Mouse (Mus musculus) stomach, embryonic 14.5 days (tissue): Measurements from ENCODE around the gene Atp8b3. TPM values are rescaled to one million over a fixed set of nuclear protein-coding genes. Genes with fewer than 3 reads are reported as not detected.

ENCODE experiments used
- ATAC-seq: fragments of 200-750 bp; cut with Nextera tagmentation; 2 replicates; pipeline ENCODE4 v1.8.0; 2017; ENCODE audit warnings: low read depth, moderate TSS enrichment; ENCODE audit not compliant: insufficient number of reproducible peaks, insufficient read depth, low FRiP score
- H3K27ac ChIP-seq: fragments of 300-500 bp; sonication (generic); 2 replicates; pipeline ENCODE4 v1.5.1; 2014; ENCODE audit warnings: mild to moderate bottlenecking, low read length, moderate library complexity, mixed read lengths
- H3K27me3 ChIP-seq: fragments of 300-500 bp; sonication (generic); 2 replicates; pipeline ENCODE4 v1.6.1; 2014; ENCODE audit warnings: low read length, control low read depth, mixed read lengths; ENCODE audit not compliant: control insufficient read depth, insufficient read depth
- H3K36me3 ChIP-seq: fragments of 300-500 bp; sonication (generic); 2 replicates; pipeline ENCODE4 v1.6.1; 2014; ENCODE audit warnings: mild to moderate bottlenecking, control low read depth, low read length, moderate library complexity, mixed read lengths; ENCODE audit not compliant: control insufficient read depth, insufficient read depth
- H3K4me1 ChIP-seq: fragments of 300-500 bp; sonication (generic); 2 replicates; pipeline ENCODE4 v1.6.1; 2014; ENCODE audit warnings: low read length, control low read depth, mixed read lengths; ENCODE audit not compliant: control insufficient read depth, insufficient read depth
- H3K4me2 ChIP-seq: fragments of 300-500 bp; sonication (generic); replicated peaks from 2 replicates; pipeline ENCODE4 v1.6.1; 2014; ENCODE audit warnings: low read depth, low read length, control low read depth
- H3K4me3 ChIP-seq: fragments of 300-500 bp; sonication (generic); 2 replicates; pipeline ENCODE4 v1.5.1; 2014; ENCODE audit warnings: low read depth, low read length, control low read depth
- H3K9ac ChIP-seq: fragments of 300-500 bp; sonication (generic); replicated peaks from 2 replicates; pipeline ENCODE4 v1.6.1; 2014; ENCODE audit warnings: low read depth, mild to moderate bottlenecking, control low read depth, low read length, moderate library complexity, mixed read lengths
- H3K9me3 ChIP-seq: fragments of 300-500 bp; sonication (generic); 2 replicates; pipeline ENCODE4 v1.6.1; 2016; ENCODE audit warnings: low read depth, low read length, control low read depth; ENCODE audit not compliant: control insufficient read depth
- WGBS: fragments of 180-500 bp; shearing (Covaris S2); extraction: QIAGEN DNeasy Blood & Tissue Kit; methylation state at CpG from one replicate; pipeline ENCODE4 v1.1.7; 2014; 5-methylcytosine and 5-hydroxymethylcytosine counted together
- polyA plus RNA-seq: library from polyadenylated mRNA; unstranded; fragments of >200 nt; fragmentation: Nextera tagmentation; extraction: Ambion mirVana; gene quantifications from 2 replicates; pipeline ENCODE4 v1.2.1, GENCODE M21; 2014

Gene Atp8b3
- polyA plus RNA-seq: 0.11 and 0.25 TPM in 2 replicates

- H3K9ac ChIP-seq: no peak within 1 kb of the TSS
- H3K27ac ChIP-seq: no peak within 1 kb of the TSS
- ATAC-seq: peak; percentile 87
- peaks cover 20% of the 10 kb centered on the region for H3K36me3 ChIP-seq
- WGBS: 3% methylated on average over 30 of the region's 30 CpGs
- H3K4me3 ChIP-seq: 0 out of 2 replicates have a peak within 1 kb of the TSS, but pooled peaks have one; percentile 9
- H3K4me2 ChIP-seq: peak within 1 kb of the TSS; percentile 30
- 0 out of 2 replicates have a peak, but pooled peaks cover 5% of the 10 kb centered on the region for H3K4me1 ChIP-seq
- H3K27me3 ChIP-seq: peaks cover 9% of the 10 kb centered on the region; the same call in 1 of the 2 replicates
- no peaks in the 10 kb centered on the region for H3K9me3 ChIP-seq
Measured at GRCm38 (mm10) chr10:80538710-80539394, at the start of gene Atp8b3. Gene Atp8b3, minus strand, starts transcription at chr10:80539124.

GRCm38 (mm10) chr10:80587305-80587657 is 48.4 kb upstream of the Atp8b3 start:
- Histone ChIP-seq H3K4me1 (peaks cover 10% of the 10 kb centered on the region), H3K27ac (peak overlapping the region; percentile 67; the same call in 1 of the 2 replicates), H3K4me3 (0 out of 2 replicates have a peak overlapping the region, but pooled peaks have one; percentile 5), H3K9me3 (no peaks in the 10 kb centered on the region), H3K4me2 (0 out of 2 replicates have a peak overlapping the region, but pooled peaks have one; percentile 10), H3K36me3 (peaks cover 19% of the 10 kb centered on the region), H3K27me3 (no peaks in the 10 kb centered on the region), H3K9ac (no peak overlapping the region)
- ATAC-seq: no peak
- 71% methylated on average over 4 of the region's 4 CpGs for WGBS

GRCm38 (mm10) chr10:80586407-80587304 is 47.7 kb upstream of the Atp8b3 start:
- ATAC-seq: no peak
- H3K9me3 ChIP-seq: no peaks in the 10 kb centered on the region
- H3K4me1 ChIP-seq: peaks cover 10% of the 10 kb centered on the region
- 94% methylated on average over 51 of the region's 51 CpGs for WGBS
- peak overlapping the region; percentile 10; the same call in 1 of the 2 replicates for H3K4me2 ChIP-seq
- H3K9ac ChIP-seq: no peak overlapping the region
- H3K4me3 ChIP-seq: 0 out of 2 replicates have a peak overlapping the region, but pooled peaks have one; percentile 5
- H3K27ac ChIP-seq: peak overlapping the region; percentile 67; the same call in 1 of the 2 replicates
- H3K36me3 ChIP-seq: peaks cover 19% of the 10 kb centered on the region
- no peaks in the 10 kb centered on the region for H3K27me3 ChIP-seq

- H3K4me1 ChIP-seq: peaks cover 10% of the 10 kb centered on the region
- no peak overlapping the region for H3K27ac ChIP-seq
- H3K4me3 ChIP-seq: no peak overlapping the region
- no peaks in the 10 kb centered on the region for H3K9me3 ChIP-seq
- H3K27me3 ChIP-seq: no peaks in the 10 kb centered on the region
- no peak overlapping the region for H3K9ac ChIP-seq
- WGBS: 89% methylated on average over 8 of the region's 8 CpGs
- peaks cover 19% of the 10 kb centered on the region for H3K36me3 ChIP-seq
- 0 out of 2 replicates have a peak overlapping the region, but pooled peaks have one; percentile 10 for H3K4me2 ChIP-seq
- ATAC-seq: no peak
Measured at GRCm38 (mm10) chr10:80585581-80585980, 46.7 kb upstream of the Atp8b3 start.

- Histone ChIP-seq H3K9ac (no peak overlapping the region), H3K4me3 (no peak overlapping the region), H3K27ac (no peak overlapping the region), H3K4me1 (peaks cover 10% of the 10 kb centered on the region), H3K36me3 (peaks cover 19% of the 10 kb centered on the region), H3K27me3 (no peaks in the 10 kb centered on the region), H3K9me3 (no peaks in the 10 kb centered on the region), H3K4me2 (no peak overlapping the region)
- ATAC-seq: no peak
- 80% methylated on average over 12 of the region's 12 CpGs for WGBS
Measured at GRCm38 (mm10) chr10:80584642-80585552, 46.0 kb upstream of the Atp8b3 start.

GRCm38 (mm10) chr10:80584045-80584488 is 45.1 kb upstream of the Atp8b3 start:
- Histone ChIP-seq H3K9ac (no peak overlapping the region), H3K36me3 (peaks cover 19% of the 10 kb centered on the region), H3K27me3 (no peaks in the 10 kb centered on the region), H3K27ac (no peak overlapping the region), H3K4me3 (no peak overlapping the region), H3K4me2 (no peak overlapping the region), H3K4me1 (peaks cover 6% of the 10 kb centered on the region), H3K9me3 (no peaks in the 10 kb centered on the region)
- 61% methylated on average over 12 of the region's 12 CpGs for WGBS
- peak; percentile 21; the same call in 1 of the 2 replicates for ATAC-seq

GRCm38 (mm10) chr10:80583047-80583446 is 44.1 kb upstream of the Atp8b3 start:
- ATAC-seq: no peak
- peaks cover 19% of the 10 kb centered on the region for H3K36me3 ChIP-seq
- H3K27me3 ChIP-seq: no peaks in the 10 kb centered on the region
- H3K9ac ChIP-seq: no peak overlapping the region
- no peak overlapping the region for H3K27ac ChIP-seq
- WGBS: 84% methylated on average over 5 of the region's 5 CpGs
- H3K4me3 ChIP-seq: no peak overlapping the region
- H3K4me1 ChIP-seq: peaks cover 4% of the 10 kb centered on the region; the same call in 1 of the 2 replicates
- no peak overlapping the region for H3K4me2 ChIP-seq
- H3K9me3 ChIP-seq: no peaks in the 10 kb centered on the region
